Mouse (Mus musculus) kidney, postnatal 10 days (tissue): ENCODE data around the gene Src.

Experiments used
- DNase-seq: peaks from one replicate; pipeline ENCODE4 v3.0.0; 2021; ENCODE audit warnings: mixed read lengths

Src gene

GRCm38 (mm10) chr2:157441363-157441762 lies 23.1 kb downstream of the Src start:
- no peak for DNase-seq

GRCm38 (mm10) chr2:157447297-157448158 lies 29.3 kb downstream of the Src start:
- no peak for DNase-seq

- no peak for DNase-seq
Observed at GRCm38 (mm10) chr2:157448356-157448755, 30.1 kb downstream of the Src start.

GRCm38 (mm10) chr2:157450905-157451304 lies 32.7 kb downstream of the Src start:
- no peak for DNase-seq

- no peak for DNase-seq
Observed at GRCm38 (mm10) chr2:157451372-157452040, 33.3 kb downstream of the Src start.

GRCm38 (mm10) chr2:157457100-157457806 lies 39.0 kb downstream of the Src start:
- peak; percentile 94 for DNase-seq

GRCm38 (mm10) chr2:157458472-157458871 lies 40.2 kb downstream of the Src start:
- peak; percentile 89 for DNase-seq

- no peak for DNase-seq
Observed at GRCm38 (mm10) chr2:157459736-157460135, 41.5 kb downstream of the Src start.

GRCm38 (mm10) chr2:157462776-157463710 lies 44.8 kb downstream of the Src start:
- peak; percentile 52 for DNase-seq

- DNase-seq = no peak
Observed at GRCm38 (mm10) chr2:157463887-157464745, 45.9 kb downstream of the Src start.

GRCm38 (mm10) chr2:157464746-157465126 lies 46.5 kb downstream of the Src start:
- DNase-seq = peak; percentile 81

- DNase-seq = no peak
Observed at GRCm38 (mm10) chr2:157466836-157467235, 48.6 kb downstream of the Src start.

GRCm38 (mm10) chr2:157468130-157468796 lies 50.0 kb downstream of the Src start:
- peak; percentile 49 for DNase-seq

- DNase-seq = no peak
Observed at GRCm38 (mm10) chr2:157471292-157471691, 53.0 kb downstream of the Src start.

- DNase-seq = no peak
Observed at GRCm38 (mm10) chr2:157471737-157472136, 53.5 kb downstream of the Src start.

GRCm38 (mm10) chr2:157472469-157472868 lies 54.2 kb downstream of the Src start:
- DNase-seq = no peak

- no peak for DNase-seq
Observed at GRCm38 (mm10) chr2:157474269-157474729, 56.1 kb downstream of the Src start.

- no peak for DNase-seq
Observed at GRCm38 (mm10) chr2:157475437-157476379, 57.5 kb downstream of the Src start.

GRCm38 (mm10) chr2:157478651-157479050 lies 60.4 kb downstream of the Src start:
- DNase-seq = no peak
